Mouse (Mus musculus) liver, embryonic 18 days (tissue): ENCODE data around the gene B130006D01Rik. TPM values are rescaled to one million over a fixed set of nuclear protein-coding genes. Genes with fewer than 3 reads are reported as not detected.

Experiments used
- polyA plus RNA-seq: library from polyadenylated mRNA; depleted of rRNA; stranded (reverse); fragments of >200 nt; gene quantifications from 2 replicates; pipeline ENCODE4 v1.2.3, GENCODE M21; 2012; rRNA removed

The B130006D01Rik gene
- polyA plus RNA-seq, result 0.05 and 0.07 TPM in 2 replicates

GRCm38 (mm10) chr11:95723287-95723686 lies at the start of gene B130006D01Rik:
Gene B130006D01Rik, plus strand, starts transcription at chr11:95723587.

GRCm38 (mm10) chr11:95712563-95713224 lies 10.7 kb upstream of the B130006D01Rik start, which contains the start of gene Zfp652:
Gene Zfp652, plus strand, starts transcription at chr11:95712673.

Other genes starting within 250 kb of the B130006D01Rik start
- 0.06 and 0.10 TPM in 2 replicates for gene Nxph3, start 209.0 kb upstream of the B130006D01Rik start, polyA plus RNA-seq
- gene Ngfr, start 135.9 kb upstream of the B130006D01Rik start, polyA plus RNA-seq, result 1.8 and 1.9 TPM in 2 replicates
- gene Phb, start 56.6 kb upstream of the B130006D01Rik start, polyA plus RNA-seq, result 183 and 207 TPM in 2 replicates
- gene Zfp652, start 10.9 kb upstream of the B130006D01Rik start, polyA plus RNA-seq, result 4.5 and 6.2 TPM in 2 replicates
- gene Phospho1, start 100.9 kb downstream of the B130006D01Rik start, polyA plus RNA-seq, result 9.2 and 10.6 TPM in 2 replicates
- 16.3 and 16.7 TPM in 2 replicates for gene Gngt2, start 113.6 kb downstream of the B130006D01Rik start, polyA plus RNA-seq
- 7.0 and 7.3 TPM in 2 replicates for gene Abi3, start 118.9 kb downstream of the B130006D01Rik start, polyA plus RNA-seq
- 0.07 and 0.09 TPM in 2 replicates for gene B4galnt2, start 191.3 kb downstream of the B130006D01Rik start, polyA plus RNA-seq